Mouse (Mus musculus): ENCODE measurements around the gene Unc93b1. TPM values are rescaled to one million over a fixed set of nuclear protein-coding genes. Genes with fewer than 3 reads are reported as not detected.

The Unc93b1 gene
- polyA plus RNA-seq, 1 experiment from 2014 or later, result 651 TPM

DNA sequence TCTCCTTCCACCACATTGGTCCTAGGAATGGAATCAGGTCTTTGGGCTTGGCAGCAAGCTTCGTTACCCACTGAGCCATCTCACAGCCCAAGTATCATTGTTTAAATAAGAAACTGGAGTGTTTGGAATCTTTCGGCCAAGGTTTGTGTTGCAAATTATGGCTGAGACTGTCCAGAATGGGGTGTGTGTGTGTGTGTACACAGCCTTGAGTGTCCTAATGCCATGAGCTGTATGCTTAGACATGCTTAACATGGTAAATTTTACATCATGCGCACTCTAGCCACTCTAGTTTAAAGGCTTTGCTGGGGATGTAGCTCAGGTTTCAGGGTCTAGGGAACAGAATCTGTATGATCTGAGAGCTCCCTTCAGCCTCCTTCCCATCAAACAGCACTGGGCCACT is 60.5 kb downstream of the Unc93b1 start:
- H3K36me3 ChIP-seq (ENCODE audit: inconsistent target), result no peaks in the 10 kb centered on the region
- no peak overlapping the region for H3K4me3 ChIP-seq (ENCODE audit: inconsistent target)
- no peak overlapping the region for H3K27ac ChIP-seq
- 97% methylated on average over 3 of the region's 3 CpGs for WGBS (ENCODE audit: missing documents)
- no peaks in the 10 kb centered on the region for H3K79me2 ChIP-seq (ENCODE audit: inconsistent target)

GRCm38 (mm10) chr19:3996106-3996505 is 61.1 kb downstream of the Unc93b1 start:
- H3K36me3 ChIP-seq (ENCODE audit: inconsistent target), result no peaks in the 10 kb centered on the region
- H3K79me2 ChIP-seq (ENCODE audit: inconsistent target), result no peaks in the 10 kb centered on the region
- 62% methylated on average over 7 of the region's 7 CpGs for WGBS (ENCODE audit: missing documents)
- H3K27ac ChIP-seq, result no peak overlapping the region
- no peak overlapping the region for H3K4me3 ChIP-seq (ENCODE audit: inconsistent target)

DNA sequence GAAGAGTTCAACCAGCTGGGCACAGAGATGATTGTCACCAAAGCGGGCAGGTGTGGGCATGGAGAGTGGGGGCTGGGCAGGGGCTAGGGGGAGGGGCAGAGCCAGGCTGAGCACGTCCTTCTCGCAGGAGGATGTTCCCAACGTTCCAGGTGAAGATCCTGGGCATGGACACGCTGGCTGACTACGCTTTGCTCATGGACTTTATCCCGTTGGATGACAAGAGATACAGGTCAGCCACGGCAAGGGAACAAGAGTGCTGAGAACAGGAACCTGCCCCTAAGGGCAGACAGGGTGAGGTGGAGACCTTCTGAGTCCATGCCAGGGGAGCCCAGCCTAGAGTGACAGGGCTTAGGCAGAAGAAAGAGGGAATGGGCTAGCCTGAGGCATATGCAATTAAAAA is 61.8 kb downstream of the Unc93b1 start:
- whole genome bisulfite sequencing (ENCODE audit: missing documents), result 91% methylated on average over 3 of the region's 8 CpGs

DNA sequence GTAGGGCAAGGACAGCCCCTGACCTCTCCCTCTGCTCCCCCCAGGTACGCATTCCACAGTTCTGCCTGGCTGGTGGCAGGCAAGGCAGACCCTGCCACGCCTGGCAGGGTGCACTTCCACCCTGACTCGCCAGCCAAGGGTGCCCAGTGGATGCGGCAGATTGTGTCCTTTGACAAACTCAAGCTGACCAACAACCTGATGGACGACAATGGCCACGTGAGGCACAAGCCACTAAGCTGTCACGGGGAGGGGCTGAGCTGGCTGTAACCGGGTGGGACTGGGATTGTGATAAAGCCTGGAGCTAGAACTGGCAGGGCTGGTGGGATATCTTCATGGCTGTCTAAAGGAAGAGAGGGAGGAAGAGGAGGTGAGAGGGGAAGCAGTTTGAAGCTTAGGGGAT is 62.2 kb downstream of the Unc93b1 start:
- Histone ChIP-seq H3K4me3 (ENCODE audit: inconsistent target) (no peak overlapping the region), H3K36me3 (ENCODE audit: inconsistent target) (no peaks in the 10 kb centered on the region), H3K79me2 (ENCODE audit: inconsistent target) (no peaks in the 10 kb centered on the region), H3K27ac (no peak overlapping the region)
- WGBS (ENCODE audit: missing documents), result 96% methylated on average over 8 of the region's 8 CpGs

More for the DNA sequence above, 61.8 kb downstream of the Unc93b1 start:
- H3K4me3 ChIP-seq (ENCODE audit: inconsistent target), result no peak overlapping the region
- no peak overlapping the region for H3K27ac ChIP-seq
- no peaks in the 10 kb centered on the region for H3K79me2 ChIP-seq (ENCODE audit: inconsistent target)
- no peaks in the 10 kb centered on the region for H3K36me3 ChIP-seq (ENCODE audit: inconsistent target)

- Histone ChIP-seq H3K36me3 (ENCODE audit: inconsistent target) (no peaks in the 10 kb centered on the region), H3K4me3 (ENCODE audit: inconsistent target) (no peak overlapping the region)
- 96% methylated on average over 8 of the region's 8 CpGs for WGBS (ENCODE audit: missing documents)
These were observed 63.3 kb downstream of the Unc93b1 start for GRCm38 (mm10) chr19:3998335-3998734.

More at GRCm38 (mm10) chr19:3998335-3998734, 63.3 kb downstream of the Unc93b1 start:
- Histone ChIP-seq H3K27ac (no peak overlapping the region), H3K79me2 (ENCODE audit: inconsistent target) (no peaks in the 10 kb centered on the region)

Other genes with a start within 250 kb of the Unc93b1 start
- gene Lrp5, start 248.6 kb upstream of the Unc93b1 start, polyA plus RNA-seq (2018), result 17.5 to 23.7 TPM (median 23.5 TPM) in 3 replicates
- 3.1 to 11.5 TPM (median 9.2 TPM) in 3 replicates for gene 1810055G02Rik, start 226.9 kb upstream of the Unc93b1 start, polyA plus RNA-seq (2018)
- 16.2 to 28.8 TPM (median 20.6 TPM) in 3 replicates for gene Kmt5b, start 167.8 kb upstream of the Unc93b1 start, polyA plus RNA-seq (2018)
- gene Chka, start 83.4 kb upstream of the Unc93b1 start, polyA plus RNA-seq (2018), result 11.1 to 17.8 TPM (median 15.8 TPM) in 3 replicates
- gene Tcirg1, start 28.1 kb upstream of the Unc93b1 start, polyA plus RNA-seq (2018), result 359 to 665 TPM (median 410 TPM) in 3 replicates
- 65.9 to 103 TPM (median 95.7 TPM) in 3 replicates for gene Ndufs8, start 22.4 kb upstream of the Unc93b1 start, polyA plus RNA-seq (2018)
- 57.7 to 77.8 TPM (median 67.9 TPM) in 3 replicates for gene Aldh3b1, start 5.4 kb upstream of the Unc93b1 start, polyA plus RNA-seq (2018)
- gene Aldh3b3, start 23.5 kb downstream of the Unc93b1 start, polyA plus RNA-seq (2018), result not detected in 3 replicates
- gene Aldh3b2, start 37.1 kb downstream of the Unc93b1 start, polyA plus RNA-seq (2018), result not detected in 3 replicates
- gene Acy3, start 51.4 kb downstream of the Unc93b1 start, polyA plus RNA-seq (2018), result 0.47 to 0.60 TPM (median 0.47 TPM) in 3 replicates
- not detected in 3 replicates for gene Tbx10, start 57.6 kb downstream of the Unc93b1 start, polyA plus RNA-seq (2018)
- gene Nudt8, start 65.4 kb downstream of the Unc93b1 start, polyA plus RNA-seq (2018), result 6.9 to 10.7 TPM (median 7.0 TPM) in 3 replicates
- 0.07 to 0.19 TPM (median 0.13 TPM) in 3 replicates for gene Gm49405, start 65.4 kb downstream of the Unc93b1 start, polyA plus RNA-seq (2018)
- 0.20 to 0.33 TPM in 2 of 3 replicates, not detected in the other for gene Doc2g, start 68.1 kb downstream of the Unc93b1 start, polyA plus RNA-seq (2018)
- gene Ndufv1, start 77.6 kb downstream of the Unc93b1 start, polyA plus RNA-seq (2018), result 35.8 to 43.3 TPM (median 39.0 TPM) in 3 replicates
- 6.2 to 20.1 TPM (median 8.6 TPM) in 3 replicates for gene Gstp1, start 102.8 kb downstream of the Unc93b1 start, polyA plus RNA-seq (2018)
- gene Gstp2, start 110.8 kb downstream of the Unc93b1 start, polyA plus RNA-seq (2018), result not detected in 3 replicates
- not detected in 3 replicates for gene Gstp3, start 124.4 kb downstream of the Unc93b1 start, polyA plus RNA-seq (2018)
- not detected in 3 replicates for gene Cabp2, start 146.4 kb downstream of the Unc93b1 start, polyA plus RNA-seq (2018)
- gene Cdk2ap2, start 162.0 kb downstream of the Unc93b1 start, polyA plus RNA-seq (2018), result 16.7 to 37.3 TPM (median 23.1 TPM) in 3 replicates
- 12.8 to 30.4 TPM (median 14.2 TPM) in 3 replicates for gene Pitpnm1, start 164.8 kb downstream of the Unc93b1 start, polyA plus RNA-seq (2018)
- 80.9 to 169 TPM (median 84.6 TPM) in 3 replicates for gene Aip, start 190.7 kb downstream of the Unc93b1 start, polyA plus RNA-seq (2018)
- gene Gpr152, start 204.6 kb downstream of the Unc93b1 start, polyA plus RNA-seq (2018), result not detected in 3 replicates
- not detected in 3 replicates for gene Cabp4, start 208.8 kb downstream of the Unc93b1 start, polyA plus RNA-seq (2018)
- gene Coro1b, start 213.4 kb downstream of the Unc93b1 start, polyA plus RNA-seq (2018), result 252 to 368 TPM (median 357 TPM) in 3 replicates
- 0.28 to 0.53 TPM (median 0.41 TPM) in 3 replicates for gene Ptprcap, start 218.4 kb downstream of the Unc93b1 start, polyA plus RNA-seq (2018)
- gene Rps6kb2, start 228.2 kb downstream of the Unc93b1 start, polyA plus RNA-seq (2018), result 13.6 to 29.6 TPM (median 18.4 TPM) in 3 replicates
- 0.62 to 1.00 TPM (median 0.77 TPM) in 3 replicates for gene Carns1, start 240.3 kb downstream of the Unc93b1 start, polyA plus RNA-seq (2018)

Data from macrophage (primary cell).